Mouse (Mus musculus): ENCODE results near the gene Dpf1. TPM values are rescaled to one million over a fixed set of nuclear protein-coding genes. Genes with fewer than 3 reads are reported as not detected.

Gene Dpf1
- total and polyA plus RNA-seq, 2 experiments = 0.28 TPM; not detected in 1

- WGBS = 5% methylated on average over 47 of the region's 48 CpGs
- Histone ChIP-seq H3K27me3 (ENCODE audit: control insufficient read depth, insufficient read depth, low read length) (peaks cover 16% of the 10 kb centered on the region), H3K79me2 (ENCODE audit: control insufficient read depth, insufficient read depth, low read length) (no peaks in the 10 kb centered on the region), H3K36me3 (ENCODE audit: control insufficient read depth, insufficient read depth, low read length) (no peaks in the 10 kb centered on the region), H3K27ac (replicated peaks; ENCODE audit: insufficient read depth, low read depth, low read length) (no peak overlapping the region), H3K4me1 (ENCODE audit: control insufficient read depth, insufficient read depth, low read length) (peaks cover 9% of the 10 kb centered on the region), H3K9ac (ENCODE audit: low read depth, low read length) (no peak overlapping the region), H3K4me3 (ENCODE audit: insufficient read depth, low read depth, low read length) (no peak overlapping the region)
- TF ChIP-seq POLR2A (IDR thresholded peaks at IDR 0.05; ENCODE audit: extremely low read depth, insufficient read depth, low read length) (no peak), CTCF (IDR thresholded peaks at IDR 0.05; ENCODE audit: low read depth, low read length) (no peak)
- DNase-seq (ENCODE audit: extremely low read depth, low read depth, low spot score) = no peak
Observed at GRCm38 (mm10) chr7:29304463-29305262, 912 bp downstream of the Dpf1 start.

DNA sequence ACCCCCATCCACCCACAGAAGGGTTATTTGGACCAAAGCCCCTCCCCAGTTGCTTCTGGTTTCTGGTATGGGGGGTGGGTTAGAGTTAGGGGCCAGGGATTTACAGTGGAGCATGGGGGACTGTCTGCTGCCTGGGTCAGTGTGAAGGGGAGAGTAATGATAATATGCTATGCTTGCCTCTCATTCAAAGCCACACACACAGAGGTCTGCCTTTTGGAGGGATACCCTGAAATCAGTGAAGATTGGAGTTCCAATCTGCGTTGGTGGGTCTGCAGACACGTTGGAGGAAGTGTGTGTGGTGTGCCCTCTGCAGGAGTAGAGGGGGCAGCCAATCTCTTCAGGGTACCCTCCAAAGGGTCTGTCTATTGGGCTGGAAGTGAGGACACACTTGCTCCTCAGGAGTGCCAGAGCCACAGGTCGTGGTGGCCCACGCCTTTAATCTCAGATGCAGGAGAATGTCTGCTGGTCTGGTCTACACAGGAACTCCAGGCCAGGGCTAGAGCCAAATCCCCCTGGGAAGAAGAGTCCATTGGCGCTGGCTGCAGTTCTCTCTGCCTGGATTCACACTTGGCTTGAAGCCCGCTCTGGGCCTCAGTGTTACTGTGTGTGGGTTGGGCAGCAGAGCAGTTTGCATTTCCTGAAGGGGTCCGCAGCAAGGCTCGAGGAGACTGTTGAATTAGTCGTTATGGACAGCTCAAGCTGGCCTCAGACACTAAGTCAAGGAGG lies 1.7 kb downstream of the Dpf1 start:
- Histone ChIP-seq H3K4me3 (ENCODE audit: insufficient read depth, low read depth, low read length) (no peak overlapping the region), H3K27me3 (ENCODE audit: control insufficient read depth, insufficient read depth, low read length) (peaks cover 16% of the 10 kb centered on the region), H3K4me1 (ENCODE audit: control insufficient read depth, insufficient read depth, low read length) (peaks cover 9% of the 10 kb centered on the region), H3K9ac (ENCODE audit: low read depth, low read length) (no peak overlapping the region), H3K36me3 (ENCODE audit: control insufficient read depth, insufficient read depth, low read length) (no peaks in the 10 kb centered on the region), H3K79me2 (ENCODE audit: control insufficient read depth, insufficient read depth, low read length) (no peaks in the 10 kb centered on the region), H3K27ac (replicated peaks; ENCODE audit: insufficient read depth, low read depth, low read length) (no peak overlapping the region)
- TF ChIP-seq CTCF (IDR thresholded peaks at IDR 0.05; ENCODE audit: low read depth, low read length) = no peak
- TF ChIP-seq POLR2A (IDR thresholded peaks at IDR 0.05; ENCODE audit: extremely low read depth, insufficient read depth, low read length) = no peak
- WGBS = 63% methylated on average over 9 of the region's 9 CpGs
- no peak for DNase-seq (ENCODE audit: extremely low read depth, low read depth, low spot score)

- H3K27ac ChIP-seq (replicated peaks; ENCODE audit: insufficient read depth, low read depth, low read length) = no peak overlapping the region
- 84% methylated on average over 7 of the region's 7 CpGs for WGBS
- no peak overlapping the region for H3K4me3 ChIP-seq (ENCODE audit: insufficient read depth, low read depth, low read length)
- H3K4me1 ChIP-seq (ENCODE audit: control insufficient read depth, insufficient read depth, low read length) = peaks cover 9% of the 10 kb centered on the region
- no peak for DNase-seq (ENCODE audit: extremely low read depth, low read depth, low spot score)
- no peaks in the 10 kb centered on the region for H3K79me2 ChIP-seq (ENCODE audit: control insufficient read depth, insufficient read depth, low read length)
- TF ChIP-seq CTCF (IDR thresholded peaks at IDR 0.05; ENCODE audit: low read depth, low read length) (no peak), POLR2A (IDR thresholded peaks at IDR 0.05; ENCODE audit: extremely low read depth, insufficient read depth, low read length) (no peak)
- no peaks in the 10 kb centered on the region for H3K36me3 ChIP-seq (ENCODE audit: control insufficient read depth, insufficient read depth, low read length)
- H3K9ac ChIP-seq (ENCODE audit: low read depth, low read length) = no peak overlapping the region
- peaks cover 16% of the 10 kb centered on the region for H3K27me3 ChIP-seq (ENCODE audit: control insufficient read depth, insufficient read depth, low read length)
Observed at GRCm38 (mm10) chr7:29306108-29306507, 2.4 kb downstream of the Dpf1 start.

GRCm38 (mm10) chr7:29306619-29307018 lies 2.9 kb downstream of the Dpf1 start:
- no peak overlapping the region for H3K9ac ChIP-seq (ENCODE audit: low read depth, low read length)
- no peak for TF ChIP-seq POLR2A (IDR thresholded peaks at IDR 0.05; ENCODE audit: extremely low read depth, insufficient read depth, low read length)
- TF ChIP-seq CTCF (IDR thresholded peaks at IDR 0.05; ENCODE audit: low read depth, low read length) = peak; percentile 21; the same call in 1 of the 2 replicates
- no peak overlapping the region for H3K4me3 ChIP-seq (ENCODE audit: insufficient read depth, low read depth, low read length)
- peaks cover 9% of the 10 kb centered on the region for H3K4me1 ChIP-seq (ENCODE audit: control insufficient read depth, insufficient read depth, low read length)
- WGBS = 43% methylated on average over 7 of the region's 7 CpGs
- H3K79me2 ChIP-seq (ENCODE audit: control insufficient read depth, insufficient read depth, low read length) = no peaks in the 10 kb centered on the region
- H3K27ac ChIP-seq (replicated peaks; ENCODE audit: insufficient read depth, low read depth, low read length) = no peak overlapping the region
- no peak for DNase-seq (ENCODE audit: extremely low read depth, low read depth, low spot score)
- H3K27me3 ChIP-seq (ENCODE audit: control insufficient read depth, insufficient read depth, low read length) = peaks cover 16% of the 10 kb centered on the region
- H3K36me3 ChIP-seq (ENCODE audit: control insufficient read depth, insufficient read depth, low read length) = no peaks in the 10 kb centered on the region

GRCm38 (mm10) chr7:29307350-29308104 lies 3.8 kb downstream of the Dpf1 start:
- peak overlapping the region; percentile 27 for H3K9ac ChIP-seq (ENCODE audit: low read depth, low read length)
- H3K36me3 ChIP-seq (ENCODE audit: control insufficient read depth, insufficient read depth, low read length) = no peaks in the 10 kb centered on the region
- no peak for TF ChIP-seq CTCF (IDR thresholded peaks at IDR 0.05; ENCODE audit: low read depth, low read length)
- no peak for TF ChIP-seq POLR2A (IDR thresholded peaks at IDR 0.05; ENCODE audit: extremely low read depth, insufficient read depth, low read length)
- no peaks in the 10 kb centered on the region for H3K79me2 ChIP-seq (ENCODE audit: control insufficient read depth, insufficient read depth, low read length)
- H3K4me1 ChIP-seq (ENCODE audit: control insufficient read depth, insufficient read depth, low read length) = peaks cover 9% of the 10 kb centered on the region
- H3K4me3 ChIP-seq (ENCODE audit: insufficient read depth, low read depth, low read length) = peak overlapping the region; percentile 58
- DNase-seq (ENCODE audit: extremely low read depth, low read depth, low spot score) = peak; percentile 51
- WGBS = 4% methylated on average over 42 of the region's 42 CpGs
- no peak overlapping the region for H3K27ac ChIP-seq (replicated peaks; ENCODE audit: insufficient read depth, low read depth, low read length)
- H3K27me3 ChIP-seq (ENCODE audit: control insufficient read depth, insufficient read depth, low read length) = peaks cover 16% of the 10 kb centered on the region

All from liver, adult 2 months (tissue).